Mouse (Mus musculus): Measurements from ENCODE around the gene Bahcc1. TPM values are rescaled to one million over a fixed set of nuclear protein-coding genes. Genes with fewer than 3 reads are reported as not detected.

Gene Bahcc1
- total RNA-seq, 2 experiments from 2014 or later = 21.9 to 26.0 TPM

DNA sequence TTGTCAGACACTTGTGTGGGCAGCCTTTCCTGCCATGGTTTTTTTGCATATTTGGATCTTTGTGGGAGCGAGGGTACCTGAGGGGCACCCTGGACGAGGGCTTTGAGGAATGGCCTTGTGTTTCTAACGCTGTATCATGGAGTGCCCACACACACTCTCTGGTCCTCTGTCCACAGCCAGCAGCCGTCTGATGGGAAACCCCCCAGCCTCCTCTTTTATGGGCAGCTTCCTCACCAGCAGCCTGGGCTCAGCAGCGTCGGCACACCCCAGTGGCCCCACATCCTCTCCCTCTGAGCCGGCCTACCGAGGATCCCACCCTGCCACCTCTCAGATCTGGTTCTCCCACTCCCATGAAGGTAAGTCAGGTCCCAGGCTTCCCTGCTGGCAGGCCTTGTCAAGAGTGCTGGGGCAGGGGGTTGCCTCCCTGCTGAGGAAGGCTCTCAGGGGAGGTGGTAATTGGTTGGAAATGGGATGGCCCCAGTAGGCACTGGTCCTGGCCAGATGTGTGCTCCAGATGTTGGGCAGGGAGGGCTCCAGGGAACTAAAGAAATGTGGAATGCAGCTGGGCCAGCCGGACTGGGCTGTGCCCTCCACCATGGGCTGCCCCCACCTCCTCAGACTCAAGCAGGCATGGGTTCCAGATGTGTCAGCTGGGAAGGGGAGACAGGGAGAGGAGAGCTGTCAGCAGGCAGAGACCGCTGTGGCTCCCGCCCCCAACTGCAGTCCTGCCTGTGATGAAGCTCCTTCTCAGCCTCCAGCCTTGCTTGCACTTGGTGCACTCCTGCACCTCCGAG lies 26.3 kb downstream of the Bahcc1 start:
- no peak for DNase-seq (ENCODE audit: low spot score in 2 of 2)

DNA sequence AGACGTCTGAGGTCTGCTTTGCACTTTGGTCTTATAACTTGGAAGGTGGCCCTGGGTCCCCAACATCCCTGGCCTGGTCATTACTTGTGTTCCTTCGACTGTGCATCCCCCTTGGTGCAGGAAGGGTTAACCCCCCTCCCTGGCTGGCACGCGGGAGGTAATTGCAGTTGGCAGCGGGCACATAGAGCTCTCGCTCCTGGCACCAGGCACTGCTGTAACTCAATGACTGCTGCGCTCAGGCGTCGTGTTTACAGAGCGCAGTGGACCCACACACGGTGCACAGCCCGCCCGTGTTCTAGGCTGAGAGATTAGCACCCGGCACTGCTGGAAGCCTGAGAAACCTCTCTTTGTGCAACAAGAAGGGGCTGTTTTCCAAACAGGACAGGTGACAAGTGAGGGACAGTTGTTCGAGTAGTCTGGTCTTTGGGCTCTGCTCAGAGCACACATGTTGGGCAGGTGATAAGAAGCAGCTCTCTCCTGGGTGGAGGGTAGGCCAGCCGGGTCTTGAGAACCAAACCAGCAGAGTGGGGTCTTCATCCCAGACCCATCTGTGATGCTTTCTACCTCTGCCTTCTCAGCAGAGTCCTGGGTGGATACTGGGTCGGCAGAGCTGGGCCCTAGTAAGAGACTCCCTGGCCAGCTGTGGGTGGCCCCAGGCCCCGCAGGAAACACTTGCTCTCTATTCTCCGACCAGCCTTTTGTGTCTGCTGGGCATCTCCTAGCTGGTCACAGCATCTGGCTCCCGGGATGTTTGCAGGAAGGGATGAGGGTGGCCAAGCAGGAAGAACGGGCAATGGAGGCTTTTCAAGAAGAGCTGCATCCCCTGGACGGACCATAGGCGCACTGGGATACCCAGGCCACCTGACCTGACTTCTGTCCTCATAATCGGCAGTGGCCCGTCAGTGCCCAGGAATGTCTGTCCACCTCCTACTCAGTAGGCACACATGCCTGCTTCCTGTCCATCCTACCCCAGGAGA lies 27.3 kb downstream of the Bahcc1 start:
- DNase-seq (ENCODE audit: low spot score in 2 of 2) = peak; percentile 69 to 74

GRCm38 (mm10) chr11:120260769-120261150 lies 28.0 kb downstream of the Bahcc1 start:
- no peak for DNase-seq (ENCODE audit: low spot score in 2 of 2)

GRCm38 (mm10) chr11:120261416-120262355 lies 28.9 kb downstream of the Bahcc1 start:
- DNase-seq (ENCODE audit: low spot score in 2 of 2) = peak; percentile 99

GRCm38 (mm10) chr11:120262356-120262901 lies 29.7 kb downstream of the Bahcc1 start:
- peak; percentile 80 to 84 for DNase-seq (ENCODE audit: low spot score in 2 of 2)

DNA sequence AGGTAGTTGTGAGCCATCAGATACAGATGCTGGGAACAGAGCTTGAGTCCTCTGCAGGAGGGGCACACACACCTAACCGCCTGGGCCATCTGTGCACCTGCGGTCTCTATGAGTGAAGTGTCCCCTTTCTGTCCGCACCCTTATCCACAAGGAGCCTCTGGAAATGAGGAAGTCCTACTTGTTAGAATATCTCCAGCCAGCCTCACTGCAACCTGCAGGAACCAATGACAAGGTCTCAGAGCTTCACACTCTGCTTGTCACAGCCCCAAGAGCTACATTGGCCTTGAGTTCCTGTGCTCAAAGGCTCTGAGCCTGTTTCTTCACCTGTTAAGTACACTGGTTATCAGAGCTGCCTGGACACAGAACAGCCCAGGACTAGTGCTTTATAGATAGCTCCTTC lies 30.4 kb downstream of the Bahcc1 start:
- no peak for DNase-seq (ENCODE audit: low spot score in 2 of 2)

DNA sequence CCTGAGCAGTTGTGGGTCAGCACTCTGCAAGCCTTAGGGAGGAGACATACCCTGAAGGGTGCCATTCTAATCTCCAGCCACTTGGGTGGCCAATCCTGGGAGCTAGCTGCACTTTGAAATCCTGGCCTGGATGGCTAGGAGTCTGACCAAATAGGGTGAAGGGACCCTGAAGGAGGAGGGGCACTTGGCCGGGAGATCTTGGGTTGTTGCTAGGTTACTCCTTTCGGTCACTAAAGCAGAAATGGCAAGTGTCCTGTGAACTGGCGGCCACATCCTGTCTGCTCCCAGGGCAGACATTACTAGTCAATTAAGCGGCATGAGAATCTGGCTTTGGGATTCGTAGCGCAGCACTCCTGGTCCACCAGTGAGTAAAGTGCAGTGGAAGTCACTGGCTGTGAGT lies 31.3 kb downstream of the Bahcc1 start:
- DNase-seq (ENCODE audit: low spot score in 2 of 2) = no peak

DNA sequence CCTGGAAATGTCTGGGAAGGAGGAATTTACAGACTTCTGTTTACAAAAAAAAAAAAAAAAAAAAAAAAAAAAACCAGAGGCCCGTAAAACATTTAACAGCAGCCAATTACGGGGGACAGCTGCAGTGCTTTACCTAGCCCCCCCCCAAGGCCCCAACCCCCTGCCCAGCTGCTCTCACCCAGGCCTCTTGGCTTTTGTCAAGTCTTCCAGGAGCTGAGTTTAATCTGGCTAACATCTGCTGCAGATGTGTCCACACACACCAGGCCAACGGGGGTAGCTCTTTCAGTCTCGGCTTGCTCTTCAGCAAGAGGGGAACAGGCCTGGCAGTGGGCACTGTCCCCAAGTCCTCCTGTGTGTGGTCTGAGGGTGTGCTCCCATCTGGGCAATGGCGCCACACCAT lies 32.7 kb downstream of the Bahcc1 start:
- no peak for DNase-seq (ENCODE audit: low spot score in 2 of 2)

- no peak for DNase-seq (ENCODE audit: low spot score in 2 of 2)
These were observed 33.6 kb downstream of the Bahcc1 start for GRCm38 (mm10) chr11:120266259-120266758.

DNA sequence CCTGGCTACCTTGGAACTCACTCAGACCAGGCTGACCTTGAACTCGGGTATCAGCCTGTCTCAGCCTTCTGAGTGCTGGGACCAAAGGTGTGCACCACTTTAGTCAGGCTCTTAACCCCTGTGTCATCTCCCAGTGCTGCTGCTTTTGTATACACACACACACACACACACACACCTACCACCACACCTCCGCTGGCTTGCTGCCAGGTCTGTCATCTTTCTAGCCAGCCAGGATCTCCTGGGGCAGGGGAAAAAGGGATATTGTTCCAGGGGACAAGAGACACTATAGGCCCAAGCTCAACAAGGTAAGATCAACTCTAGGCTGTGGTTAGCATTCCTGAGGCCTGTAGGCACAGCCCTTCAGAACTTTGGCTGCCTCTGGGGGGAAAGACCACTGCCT lies 34.5 kb downstream of the Bahcc1 start:
- no peak for DNase-seq (ENCODE audit: low spot score in 2 of 2)

- DNase-seq (ENCODE audit: low spot score in 2 of 2) = no peak
These were observed 34.9 kb downstream of the Bahcc1 start for GRCm38 (mm10) chr11:120267676-120268075.

GRCm38 (mm10) chr11:120268195-120268967 lies 35.6 kb downstream of the Bahcc1 start:
- peak in 1 of 2 experiments; percentile 52 for DNase-seq (ENCODE audit: low spot score in 2 of 2)

GRCm38 (mm10) chr11:120269007-120269406 lies 36.3 kb downstream of the Bahcc1 start:
- no peak for DNase-seq (ENCODE audit: low spot score in 2 of 2)

DNA sequence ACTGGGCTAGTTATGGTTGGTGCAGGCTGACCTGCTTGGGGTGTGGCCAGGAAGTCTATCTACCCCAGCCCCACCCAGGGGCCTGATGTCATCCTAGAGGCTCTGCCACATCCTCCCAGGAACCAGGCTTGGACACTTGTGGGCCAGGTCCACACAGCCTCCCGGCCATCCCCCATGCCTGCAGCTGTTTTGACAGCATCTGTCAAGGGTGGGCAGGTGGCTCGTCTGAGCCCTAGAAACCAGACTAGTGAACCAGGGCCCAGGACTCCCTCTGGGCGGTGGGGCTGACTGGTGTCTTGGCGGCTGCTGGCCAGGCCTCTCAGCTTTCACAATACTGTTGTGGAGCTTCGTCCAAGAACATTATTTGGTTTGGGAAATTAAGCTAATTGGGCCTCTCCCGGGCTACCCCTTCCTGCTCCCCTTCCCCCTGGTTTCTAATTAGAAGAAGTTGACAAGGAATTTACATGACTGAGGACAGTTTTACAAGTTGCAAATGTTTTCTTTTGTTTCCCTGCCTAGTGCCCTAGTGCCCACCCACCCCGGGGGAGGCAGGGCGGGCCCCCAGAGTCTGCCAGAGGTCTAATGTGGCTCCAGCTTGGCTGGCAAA lies 36.9 kb downstream of the Bahcc1 start:
- DNase-seq (ENCODE audit: low spot score in 2 of 2) = peak in 1 of 2 experiments; percentile 52

DNA sequence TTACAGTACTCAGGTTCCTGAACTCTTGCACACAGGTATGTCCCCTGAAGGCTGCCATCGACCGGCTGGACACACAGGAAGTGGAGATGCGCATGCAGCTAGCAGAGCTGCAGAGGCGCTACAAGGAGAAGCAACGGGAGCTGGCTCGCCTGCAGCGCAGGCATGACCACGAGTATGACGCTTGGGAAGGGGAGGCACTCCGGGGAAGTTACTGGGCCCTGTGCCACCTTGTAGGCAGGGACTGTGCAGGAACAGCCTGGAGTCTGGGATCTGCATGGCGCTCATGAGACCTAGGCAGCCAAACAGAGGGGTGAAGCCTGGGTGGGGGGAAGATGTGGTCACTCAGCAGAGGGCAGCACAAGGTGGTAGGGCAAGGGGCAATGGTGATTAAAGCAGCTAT lies 46.6 kb downstream of the Bahcc1 start:
- DNase-seq (ENCODE audit: low spot score in 2 of 2) = peak; percentile 54 to 67

- peak; percentile 68 to 76 for DNase-seq (ENCODE audit: low spot score in 2 of 2)
These were observed 47.6 kb downstream of the Bahcc1 start for GRCm38 (mm10) chr11:120280281-120280773.

GRCm38 (mm10) chr11:120280774-120281173 lies 48.0 kb downstream of the Bahcc1 start:
- no peak for DNase-seq (ENCODE audit: low spot score in 2 of 2)

DNA sequence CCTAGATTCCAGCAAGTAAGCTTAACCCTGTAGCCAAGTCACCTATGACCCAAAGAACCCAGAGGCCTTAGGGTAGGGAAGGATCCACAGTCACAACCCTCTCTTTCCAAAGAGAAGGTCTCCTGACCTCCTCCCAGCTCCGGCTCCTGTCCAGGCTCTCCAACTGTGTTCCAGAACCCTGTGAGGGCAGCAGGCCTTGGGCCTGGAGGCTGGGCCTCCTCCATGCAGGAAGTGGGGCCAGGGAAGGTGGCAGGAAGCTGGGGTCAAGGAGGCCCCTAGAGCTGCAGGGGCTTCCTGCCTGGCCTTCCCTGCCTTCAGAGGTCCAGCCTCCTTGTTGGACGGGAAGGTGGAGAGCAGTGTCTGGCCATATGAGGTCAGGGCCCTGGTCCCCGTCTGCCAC lies 48.5 kb downstream of the Bahcc1 start:
- DNase-seq (ENCODE audit: low spot score in 2 of 2) = no peak

GRCm38 (mm10) chr11:120283542-120283941 lies 50.8 kb downstream of the Bahcc1 start:
- DNase-seq (ENCODE audit: low spot score in 2 of 2) = no peak
